Mouse (Mus musculus): ENCODE measurements around the gene Smim6.
A peak's percentile ranks its signal among the peaks of the same experiment; 100 is the strongest.

Gene Smim6

GRCm38 (mm10) chr11:115900561-115901337 lies 11.1 kb upstream of the Smim6 start:
- no peak for DNase-seq (ENCODE audit: low spot score in 2 of 2)

DNA sequence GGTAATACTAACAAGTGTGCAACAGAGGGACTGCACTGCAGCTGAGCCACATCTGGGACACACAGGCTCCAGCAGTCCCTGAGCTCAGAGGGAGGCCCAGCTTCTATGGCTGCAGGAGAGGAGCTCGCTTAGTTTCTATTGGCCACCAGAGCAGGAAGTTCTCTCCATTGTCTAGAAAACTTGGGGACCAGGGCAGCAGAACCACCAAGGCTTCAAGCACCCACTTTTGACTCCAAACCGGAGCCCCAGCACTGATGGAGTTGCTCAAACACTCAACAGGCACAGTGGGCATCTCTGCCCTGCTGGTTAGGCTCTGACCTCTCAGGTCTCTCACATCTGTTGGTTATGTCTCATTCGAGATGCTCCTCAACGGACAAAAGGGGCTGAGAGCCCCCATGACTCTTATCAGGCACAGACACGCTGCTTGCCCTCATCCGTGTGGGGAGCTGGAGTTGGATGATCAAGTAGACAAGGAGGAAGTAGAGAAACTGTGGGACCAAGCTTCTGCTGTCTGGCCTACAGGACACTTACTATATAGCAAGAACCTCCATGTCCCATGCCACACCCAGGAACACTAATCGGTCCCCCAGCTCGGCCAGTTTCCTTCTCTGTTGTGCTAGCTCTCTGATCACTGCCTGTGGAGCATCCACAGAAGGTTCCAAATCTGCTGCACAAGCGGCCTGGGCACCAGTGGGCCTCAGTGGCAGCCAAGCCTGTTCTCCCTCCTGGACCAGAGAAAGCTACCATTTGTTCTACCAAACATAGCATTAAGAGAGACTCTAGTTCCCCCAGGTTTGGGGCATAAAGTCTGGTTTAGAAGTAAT lies 10.3 kb upstream of the Smim6 start:
- peak; percentile 57 to 58 for DNase-seq (ENCODE audit: low spot score in 2 of 2)

GRCm38 (mm10) chr11:115902177-115902576 lies 9.6 kb upstream of the Smim6 start:
- no peak for DNase-seq (ENCODE audit: low spot score in 2 of 2)

DNA sequence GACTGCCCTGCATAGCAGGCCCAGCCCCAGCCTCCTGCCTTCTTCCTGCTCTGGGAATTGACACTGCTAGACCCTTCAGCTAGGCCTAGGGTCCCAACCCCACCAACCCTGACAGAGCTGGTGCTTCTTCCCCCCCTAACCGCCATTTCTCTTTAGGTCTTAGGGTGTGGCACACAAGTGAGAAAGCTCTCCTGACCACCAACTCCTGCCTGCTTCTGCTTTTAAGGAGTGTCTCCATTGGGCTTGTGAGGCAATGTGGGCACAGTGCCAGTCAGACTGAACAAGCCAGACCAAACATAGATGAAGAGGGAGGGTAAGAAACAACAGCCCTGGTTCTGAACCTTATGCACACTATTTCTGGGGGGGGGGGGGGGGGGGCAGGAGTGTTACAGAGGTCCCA lies 9.0 kb upstream of the Smim6 start:
- no peak for DNase-seq (ENCODE audit: low spot score in 2 of 2)

DNA sequence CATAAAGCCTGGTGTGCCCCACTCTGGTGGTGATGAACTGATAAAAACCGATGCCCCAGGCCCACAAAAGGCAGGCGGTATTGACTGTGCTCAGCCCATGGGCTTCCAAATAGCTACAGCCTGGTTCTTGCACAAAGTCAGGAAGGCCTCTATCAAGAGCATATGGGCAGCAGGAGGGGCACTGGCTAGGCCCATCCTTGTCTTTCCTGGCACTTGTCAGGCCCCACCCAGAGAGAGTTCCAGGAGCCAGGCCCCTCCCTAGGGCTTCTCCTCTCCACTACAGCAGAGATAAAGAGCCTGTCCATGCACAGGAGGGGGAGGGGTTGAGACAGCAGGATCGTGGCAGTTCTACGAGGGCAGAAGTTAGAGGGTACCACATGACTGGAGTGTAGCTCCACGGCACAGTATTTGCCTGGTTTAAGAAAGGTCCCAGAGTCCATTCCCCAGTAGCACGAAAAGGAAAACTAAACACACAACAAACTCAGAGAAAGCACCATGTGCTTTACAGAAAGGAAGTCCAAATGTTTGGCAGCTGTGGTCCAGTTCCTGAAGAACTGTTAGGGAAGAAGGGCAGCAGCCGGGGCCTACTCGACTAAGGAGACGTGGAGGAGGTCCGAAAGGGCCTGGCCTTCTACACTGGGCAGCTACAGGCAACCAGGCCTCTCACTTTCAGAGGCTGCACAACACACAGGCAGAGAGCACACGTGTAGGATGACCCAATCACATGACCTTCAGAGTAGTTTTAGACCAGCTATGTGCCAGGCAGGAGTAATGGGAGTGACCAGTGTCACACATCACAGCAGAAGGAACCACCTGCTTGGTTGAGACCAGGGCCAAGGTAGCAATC lies 8.2 kb upstream of the Smim6 start:
- DNase-seq (ENCODE audit: low spot score in 2 of 2), result no peak

- peak in 1 of 2 experiments; percentile 48 for DNase-seq (ENCODE audit: low spot score in 2 of 2)
Observed at GRCm38 (mm10) chr11:115904231-115904955, 7.4 kb upstream of the Smim6 start.

DNA sequence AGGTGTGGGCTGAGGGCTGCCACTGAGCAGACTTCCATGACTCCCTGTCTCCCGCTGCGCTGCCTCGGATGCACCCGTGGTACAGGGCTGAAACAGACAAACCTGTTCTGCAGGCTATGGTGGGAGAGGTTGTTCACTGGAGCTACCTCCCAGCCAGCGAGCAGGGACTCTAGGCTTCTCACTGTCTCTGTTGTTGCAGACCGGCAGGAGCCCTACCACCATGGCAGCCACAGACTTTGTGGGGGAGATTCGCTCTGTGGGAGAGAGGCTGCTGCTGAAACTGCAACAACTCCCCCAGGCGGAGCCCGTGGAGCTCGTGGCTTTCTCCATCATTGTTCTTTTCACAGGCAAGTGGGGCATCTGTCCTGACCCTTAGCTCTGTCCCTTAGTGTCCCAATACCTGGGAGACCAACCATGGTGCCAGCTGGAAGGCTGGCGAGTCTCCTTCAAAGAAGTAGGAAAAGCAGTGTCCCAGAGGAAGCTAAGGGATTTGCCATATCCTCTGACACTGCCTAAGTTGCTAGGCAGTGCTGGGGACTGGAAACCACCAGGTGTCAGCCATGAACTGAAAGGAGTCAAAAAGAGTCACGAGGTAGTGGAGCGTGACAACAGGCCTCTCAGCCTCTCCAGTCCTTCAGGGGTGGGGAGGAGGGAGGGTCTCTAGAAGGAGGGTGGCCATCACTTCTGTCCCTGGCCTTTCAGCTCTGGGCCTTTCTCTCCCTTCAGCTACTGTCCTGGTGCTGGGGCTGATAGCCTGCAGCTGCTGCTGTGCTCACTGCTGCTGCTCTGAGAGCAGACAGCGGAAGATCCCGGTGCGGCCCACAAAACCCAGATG lies 6.6 kb upstream of the Smim6 start:
- DNase-seq (ENCODE audit: low spot score in 2 of 2), result no peak

DNA sequence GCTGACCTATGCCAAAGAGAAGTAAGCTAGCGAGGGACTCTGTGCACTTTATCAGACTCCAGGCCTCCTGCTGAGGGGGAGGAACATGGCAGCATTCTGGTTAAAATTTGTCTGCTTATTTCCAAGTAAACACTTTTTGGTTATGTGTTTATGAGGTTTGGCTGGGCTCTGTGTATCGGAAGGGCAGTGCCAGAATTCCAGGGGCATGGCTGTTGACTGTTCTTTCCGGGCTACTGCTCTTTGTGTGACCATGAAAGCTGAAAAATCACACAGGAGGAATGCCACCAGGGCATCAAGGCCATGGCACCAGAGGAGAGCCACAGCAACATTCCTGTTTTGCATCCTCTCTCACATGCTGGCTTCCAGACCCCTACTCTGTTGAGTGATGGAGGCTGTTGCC lies 5.7 kb upstream of the Smim6 start:
- DNase-seq (ENCODE audit: low spot score in 2 of 2), result no peak

DNA sequence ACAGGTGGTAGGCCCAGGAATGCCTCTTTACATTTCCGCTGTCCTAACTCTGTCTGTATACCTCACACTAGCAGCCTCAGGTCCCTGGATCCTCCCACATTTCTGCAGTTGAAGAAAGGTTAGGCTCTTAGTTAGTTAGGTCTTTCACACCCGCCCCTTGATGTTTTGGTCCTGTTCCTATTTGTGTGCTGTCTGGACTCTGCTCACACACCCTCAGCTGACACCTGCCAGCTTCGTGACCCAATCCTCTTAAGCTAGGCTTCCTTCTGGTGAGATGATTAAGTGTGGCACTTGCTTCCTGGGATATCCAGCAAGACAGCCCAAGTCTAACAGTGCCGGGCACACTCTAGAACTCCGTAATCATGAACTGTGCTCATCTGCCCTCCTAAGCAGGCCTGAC lies 5.3 kb upstream of the Smim6 start:
- no peak for DNase-seq (ENCODE audit: low spot score in 2 of 2)

DNA sequence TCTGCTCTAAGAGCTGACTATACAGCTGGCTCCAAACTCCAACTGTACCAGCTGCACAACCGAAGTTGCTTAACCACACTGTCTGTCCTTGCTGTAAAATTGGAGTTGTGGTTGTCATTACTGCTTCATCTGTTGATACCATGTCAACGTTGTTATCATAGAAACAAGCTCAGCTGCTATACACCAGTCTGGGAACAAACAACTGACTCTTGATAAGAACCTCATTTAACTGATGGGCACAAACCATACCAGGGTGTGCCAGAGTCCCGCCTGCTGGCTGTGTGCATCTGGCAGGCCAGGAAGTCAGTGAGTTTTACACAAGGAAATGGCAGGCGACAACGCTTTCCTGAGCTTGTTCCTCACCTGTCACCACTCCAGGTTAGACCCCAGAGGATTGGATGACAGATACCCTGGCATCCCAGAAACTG lies 669 bp upstream of the Smim6 start:
- DNase-seq (ENCODE audit: low spot score in 2 of 2), result peak; percentile 52 to 54

DNA sequence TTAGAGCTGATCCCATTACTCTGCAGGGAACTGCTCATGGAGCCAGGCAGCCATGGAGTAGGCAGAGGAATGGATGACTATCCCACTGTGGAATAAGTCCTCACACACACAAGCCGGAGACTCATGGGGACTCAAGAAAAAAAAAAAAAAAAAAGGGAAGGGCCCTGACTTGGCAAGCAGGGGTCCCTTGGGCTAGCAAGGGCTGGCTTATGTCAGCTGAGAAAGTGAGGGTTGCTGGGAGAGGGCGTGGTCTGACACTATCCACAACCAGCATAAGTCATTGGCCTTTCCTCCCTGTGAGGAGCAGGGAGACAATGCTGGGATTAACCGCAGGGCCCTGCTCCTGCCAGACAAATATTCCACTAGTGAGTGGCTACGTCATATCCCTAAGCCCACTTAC lies 4.8 kb downstream of the Smim6 start:
- no peak for DNase-seq (ENCODE audit: low spot score in 2 of 2)

GRCm38 (mm10) chr11:115918637-115919036 lies 6.8 kb downstream of the Smim6 start:
- no peak for DNase-seq (ENCODE audit: low spot score in 2 of 2)

- DNase-seq (ENCODE audit: low spot score in 2 of 2), result no peak
Observed at GRCm38 (mm10) chr11:115919073-115919472, 7.3 kb downstream of the Smim6 start.

GRCm38 (mm10) chr11:115920110-115920818 lies 8.4 kb downstream of the Smim6 start:
- DNase-seq (ENCODE audit: low spot score in 2 of 2), result peak in 1 of 2 experiments; percentile 63

DNA sequence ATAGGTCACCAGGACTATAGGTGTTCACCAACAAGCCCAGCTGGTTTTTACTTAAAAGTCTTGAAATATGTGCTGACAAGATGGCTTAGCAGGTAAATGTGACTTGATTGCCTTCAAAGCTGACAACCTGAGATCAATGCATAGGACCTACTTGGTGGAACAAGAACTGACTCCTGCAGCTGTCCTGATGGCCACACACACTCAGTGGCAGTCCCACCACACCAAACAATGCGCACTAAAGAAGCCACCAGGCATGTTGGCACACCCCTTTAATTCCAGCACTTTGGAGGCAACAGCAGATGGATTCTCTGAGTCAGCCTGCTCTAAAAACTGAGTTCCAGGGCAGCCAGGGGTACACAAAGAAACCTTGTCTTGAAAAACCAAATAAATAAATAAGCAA lies 10.2 kb downstream of the Smim6 start:
- DNase-seq (ENCODE audit: low spot score in 2 of 2), result no peak

GRCm38 (mm10) chr11:115929031-115929430 lies 17.2 kb downstream of the Smim6 start:
- DNase-seq (ENCODE audit: low spot score in 2 of 2), result no peak

DNA sequence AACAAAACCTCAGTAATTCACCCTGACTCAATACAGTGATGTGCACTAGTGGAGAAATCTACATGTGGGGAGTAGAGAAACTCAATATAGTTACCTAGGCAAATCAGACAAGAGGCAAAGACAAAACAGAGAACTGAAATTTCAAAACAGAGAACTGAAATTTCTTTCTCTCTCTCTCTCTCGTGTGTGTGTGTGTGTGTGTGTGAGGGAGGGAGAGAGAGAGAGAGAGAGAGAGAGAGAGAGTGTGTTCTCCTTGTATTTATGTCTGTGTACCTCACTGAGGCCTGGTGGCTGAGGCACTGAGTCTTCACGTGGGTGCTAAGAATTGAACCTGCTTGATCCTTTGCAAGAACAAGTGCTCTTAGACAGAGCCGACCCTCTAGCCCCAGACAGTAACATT lies 18.0 kb downstream of the Smim6 start:
- no peak for DNase-seq (ENCODE audit: low spot score in 2 of 2)

DNA sequence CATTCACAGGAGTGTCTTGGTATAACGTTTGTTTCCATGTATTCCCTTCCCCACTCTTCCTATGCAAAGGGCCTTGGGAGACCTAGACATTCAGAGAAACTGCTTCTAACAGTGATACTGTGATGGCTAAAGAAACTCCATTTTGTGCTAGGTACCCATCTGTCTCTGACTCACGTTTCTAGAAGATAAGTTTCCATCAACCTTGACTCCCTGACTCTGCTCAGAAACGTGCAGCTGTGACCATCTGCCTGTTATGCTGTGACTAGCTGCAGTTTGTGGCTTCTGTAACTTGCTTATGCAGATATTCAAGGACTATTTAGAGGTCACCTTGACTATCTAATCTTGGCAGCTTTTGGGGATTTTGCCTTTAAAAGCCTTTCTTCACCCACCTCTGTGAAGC lies 19.4 kb downstream of the Smim6 start:
- no peak for DNase-seq (ENCODE audit: low spot score in 2 of 2)

DNA sequence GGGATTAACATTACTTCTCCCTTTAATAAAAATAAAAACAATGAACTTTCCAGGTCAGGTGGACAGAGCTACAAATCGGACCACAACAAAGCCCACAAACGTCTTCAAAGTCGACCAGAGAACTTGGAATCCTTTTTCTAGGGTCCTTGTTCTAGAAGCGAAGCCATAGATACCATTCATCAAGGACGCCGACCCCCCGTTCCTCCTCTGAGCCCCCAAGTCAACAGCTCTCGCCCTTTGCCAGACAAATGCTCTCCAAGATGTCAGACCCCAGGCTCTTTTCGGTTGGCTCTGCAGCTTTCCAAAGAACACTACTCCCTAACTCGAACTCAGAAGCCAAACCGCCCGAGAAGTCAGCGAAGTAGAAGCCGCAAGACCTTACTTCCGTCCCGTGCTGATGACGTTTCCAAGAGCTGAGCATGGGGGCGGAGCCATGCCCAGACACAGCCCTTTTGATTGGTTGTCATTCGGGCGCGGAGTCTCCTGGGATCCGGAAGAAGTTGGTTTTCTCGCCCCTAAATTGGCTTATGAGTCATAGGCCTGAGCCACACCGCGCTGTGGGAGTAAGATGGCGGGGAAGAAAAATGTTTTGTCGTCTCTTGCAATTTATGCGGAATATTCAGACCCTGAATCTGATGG lies 21.4 kb downstream of the Smim6 start, which contains the start of the genes Sap30bp and Recql5:
Gene Sap30bp (plus strand): TSS at position 175 of the 639 bp plus-strand sequence.
Gene Recql5 (minus strand): TSS at position 370 of the 639 bp plus-strand sequence.
- DNase-seq (ENCODE audit: low spot score in 2 of 2), result peak; percentile 94 to 97
